ENCODE assay signal across 23 mouse cellular contexts in genomic region chr15:88068476-88068875, GRCm38 (mm10).
"Had no signal": no experiment of that assay in that cellular context is flagged by ENCODE, and none has a peak within 500 bp of the region (broad histone marks: within the 10 kb centered on the region; RNA-seq: fewer than 3 reads in every experiment).

No protein-coding gene starts in this region.

- H3K4me3 ChIP-seq: heart, embryonic 13.5 days; heart, embryonic 15.5 days; hindbrain, embryonic 13.5 days; kidney, embryonic 15.5 days; limb, embryonic 13.5 days; limb, embryonic 15.5 days; liver, embryonic 12.5 days had no signal

- ATAC-seq: hindbrain, postnatal 0 days; intestine, embryonic 16.5 days; liver, embryonic 12.5 days had no signal

- H3K4me1 ChIP-seq: heart, embryonic 13.5 days; heart, embryonic 15.5 days; kidney, embryonic 15.5 days; limb, embryonic 13.5 days; limb, embryonic 15.5 days; liver, embryonic 12.5 days had no signal

- H3K4me2 ChIP-seq: heart, embryonic 11.5 days; heart, embryonic 13.5 days; heart, embryonic 15.5 days; hindbrain, embryonic 13.5 days; kidney, embryonic 15.5 days; limb, embryonic 13.5 days; limb, embryonic 15.5 days; liver, embryonic 12.5 days had no signal

- H3K27ac ChIP-seq: heart, embryonic 13.5 days; heart, embryonic 15.5 days; hindbrain, postnatal 0 days; kidney, embryonic 15.5 days; kidney, postnatal 0 days; limb, embryonic 13.5 days; limb, embryonic 15.5 days; liver, embryonic 12.5 days; liver, embryonic 14.5 days had no signal

- H3K27me3 ChIP-seq: heart, embryonic 13.5 days; heart, embryonic 15.5 days; kidney, embryonic 15.5 days; limb, embryonic 13.5 days; limb, embryonic 15.5 days; liver, embryonic 12.5 days had no signal

- H3K9me3 ChIP-seq: heart, embryonic 13.5 days; heart, embryonic 15.5 days; kidney, embryonic 15.5 days; limb, embryonic 15.5 days had no signal

- H3K9ac ChIP-seq: heart, embryonic 13.5 days; heart, embryonic 15.5 days; hindbrain, embryonic 13.5 days; kidney, embryonic 15.5 days; limb, embryonic 13.5 days; limb, embryonic 15.5 days; liver, embryonic 12.5 days; liver, embryonic 14.5 days had no signal

- DNase-seq: gastrocnemius, postnatal 14 days; gastrocnemius, postnatal 36 days; heart, adult 18-20 months; kidney, adult 11 months; kidney, adult 2 months; kidney, adult 9 months; kidney, postnatal 14 days; kidney, postnatal 36 days; layer of hippocampus, adult 9-11 months; layer of hippocampus, postnatal 36 days; left cerebral cortex, postnatal 4 days had no signal

- H3K36me3 ChIP-seq: heart, embryonic 13.5 days; heart, embryonic 15.5 days; hindbrain, embryonic 13.5 days; kidney, embryonic 15.5 days; limb, embryonic 13.5 days; limb, embryonic 15.5 days; liver, embryonic 12.5 days had no signal
